Mouse (Mus musculus) testis, postnatal 10 days (tissue): ENCODE measurements at regions not wholly inside any gene's neighbourhood (a gene's known extent, or its start where the extent isn't known, plus 50 kb on each side); places are given as distances from the start of the nearest gene placed in this dataset.
A peak's percentile ranks its signal among the peaks of the same experiment; 100 is the strongest.

Experiments
- DNase-seq: peaks from one replicate; pipeline ENCODE4 v3.0.0; 2021; ENCODE audit warnings: low spot score

GRCm38 (mm10) chr11:44156490-44157345 lies 243.1 kb upstream of the Il12b start:
- no peak for DNase-seq

DNA sequence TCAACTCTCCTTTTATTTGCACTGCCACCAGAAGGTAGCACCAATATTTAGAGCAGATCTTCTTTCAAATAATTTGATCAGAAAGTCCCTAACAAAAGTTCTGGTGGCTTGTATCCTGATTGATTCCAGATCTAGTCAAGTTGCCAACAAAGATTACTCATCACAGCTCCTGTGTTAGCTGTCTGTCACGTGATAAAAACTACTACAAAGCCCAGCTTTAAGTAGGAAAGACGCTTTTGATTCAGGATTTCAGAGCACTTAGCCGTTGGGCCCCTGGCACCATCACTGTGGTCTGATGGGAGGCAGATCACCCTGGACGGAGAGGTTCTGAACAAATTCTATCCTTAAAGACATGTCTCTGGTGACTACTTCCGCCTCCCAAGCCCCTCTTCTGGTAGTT lies 241.6 kb upstream of the Il12b start:
- no peak for DNase-seq

DNA sequence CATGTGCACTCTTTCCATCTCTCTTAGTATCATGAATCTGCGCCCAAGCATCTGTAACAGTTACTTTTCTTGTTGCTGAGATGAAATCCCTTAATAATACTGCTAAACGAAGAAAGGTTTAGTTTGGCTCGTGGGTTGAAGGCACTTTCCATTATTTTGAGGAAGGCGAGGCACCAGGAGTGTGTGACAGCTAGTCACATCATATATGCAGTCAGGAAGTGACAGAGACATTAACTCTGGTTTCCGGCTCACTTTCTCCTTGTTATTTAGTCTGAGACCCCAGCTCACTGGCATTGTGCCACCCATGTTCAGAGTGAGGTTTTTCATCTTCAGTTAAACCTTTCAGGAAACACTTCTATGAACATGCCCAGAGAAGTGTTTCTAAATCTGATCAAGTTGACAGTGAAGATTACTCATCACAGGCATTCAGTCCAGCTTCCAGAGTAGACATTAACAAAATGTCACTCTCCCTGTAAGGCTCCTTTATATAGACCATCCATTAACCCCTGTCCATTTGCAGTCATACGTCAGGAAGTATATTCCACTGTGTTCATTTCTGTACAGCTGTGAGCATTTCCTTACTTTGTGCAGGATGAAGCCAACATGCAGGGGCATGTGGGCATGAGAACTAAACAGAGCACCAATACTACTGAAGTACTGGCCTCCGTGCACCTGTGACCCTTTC lies 238.0 kb upstream of the Il12b start:
- no peak for DNase-seq

- DNase-seq = no peak
Observed at GRCm38 (mm10) chr11:44163049-44163448, 236.8 kb upstream of the Il12b start.

GRCm38 (mm10) chr11:44163748-44164147 lies 236.1 kb upstream of the Il12b start:
- DNase-seq = no peak

GRCm38 (mm10) chr11:44164186-44164585 lies 235.7 kb upstream of the Il12b start:
- no peak for DNase-seq

- DNase-seq = no peak
Observed at GRCm38 (mm10) chr11:44167724-44168500, 232.0 kb upstream of the Il12b start.

DNA sequence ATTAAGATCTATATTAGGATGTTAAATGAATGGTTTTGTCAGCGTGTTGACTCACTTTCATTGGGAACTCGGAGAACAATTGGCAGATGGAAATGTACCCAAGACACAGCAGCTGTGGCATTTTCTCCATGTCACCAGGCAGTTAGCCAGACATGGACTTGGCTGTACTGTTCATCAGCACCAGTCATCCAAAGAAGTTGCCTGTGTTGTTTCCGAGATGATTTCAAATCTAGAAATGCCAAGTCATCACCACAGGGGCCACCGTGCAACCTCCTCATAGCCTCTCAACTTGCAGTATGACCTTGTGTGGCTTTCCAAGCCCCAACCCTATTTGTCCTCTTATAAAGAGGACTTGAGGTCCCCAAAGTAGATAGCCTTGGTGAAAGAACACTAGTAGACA lies 227.4 kb upstream of the Il12b start:
- DNase-seq = no peak

- no peak for DNase-seq
Observed at GRCm38 (mm10) chr11:44173196-44173595, 226.7 kb upstream of the Il12b start.

DNA sequence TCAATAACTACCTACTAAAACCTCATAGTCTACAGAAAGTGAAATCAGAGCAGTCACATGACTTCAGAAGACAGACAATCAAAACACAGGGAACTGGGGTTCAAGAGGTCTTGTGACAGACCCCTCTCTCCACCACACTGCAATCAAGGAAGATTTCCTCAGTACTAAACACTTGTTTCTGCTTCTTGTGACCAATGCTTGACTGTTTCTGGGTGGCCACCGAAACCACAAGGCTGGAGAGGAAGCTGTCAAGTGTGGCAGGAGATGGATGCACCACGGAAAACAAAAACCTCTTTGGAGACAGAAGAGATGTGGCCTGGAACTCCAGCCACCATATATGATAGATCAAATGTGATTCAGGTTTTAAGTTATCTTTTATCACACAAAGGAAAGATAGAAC lies 225.3 kb upstream of the Il12b start:
- DNase-seq = no peak

DNA sequence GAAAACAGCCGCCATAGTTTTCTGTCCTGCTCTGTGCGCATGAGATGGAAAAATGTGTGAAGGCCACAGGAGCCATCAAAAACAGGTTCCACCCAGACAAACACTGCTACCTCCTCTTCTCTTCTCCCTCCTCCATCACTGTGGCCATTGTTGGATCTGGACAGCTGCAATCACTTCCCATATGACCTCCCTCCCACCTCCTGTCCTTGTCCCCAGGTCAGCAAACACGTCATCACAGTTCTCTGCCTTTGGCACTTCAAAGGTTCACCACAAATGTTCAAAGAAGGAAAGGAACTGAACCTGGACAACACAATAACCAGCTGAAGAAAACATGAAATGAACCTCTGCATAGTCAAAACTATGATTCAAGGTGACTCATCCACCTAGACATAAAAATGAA lies 220.2 kb upstream of the Il12b start:
- DNase-seq = no peak

DNA sequence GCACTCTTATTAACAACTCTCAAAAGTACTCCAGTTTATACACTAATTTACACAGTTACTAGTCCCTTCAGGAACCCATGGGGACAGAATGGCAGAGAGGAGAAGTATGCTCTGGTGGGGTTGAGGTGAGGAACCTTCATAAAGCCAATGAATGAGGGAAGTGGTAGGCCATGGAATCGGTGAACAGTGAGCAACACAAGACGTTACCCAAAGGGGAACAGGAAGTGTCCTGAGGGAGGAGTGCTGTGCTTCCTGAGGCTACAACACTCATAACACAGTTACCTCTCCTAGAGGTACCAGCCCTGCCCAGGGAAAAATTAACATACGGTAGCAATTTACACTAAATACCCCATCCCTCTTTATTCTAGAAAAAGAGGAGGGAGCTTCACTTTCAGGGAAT lies 216.0 kb upstream of the Il12b start:
- no peak for DNase-seq

DNA sequence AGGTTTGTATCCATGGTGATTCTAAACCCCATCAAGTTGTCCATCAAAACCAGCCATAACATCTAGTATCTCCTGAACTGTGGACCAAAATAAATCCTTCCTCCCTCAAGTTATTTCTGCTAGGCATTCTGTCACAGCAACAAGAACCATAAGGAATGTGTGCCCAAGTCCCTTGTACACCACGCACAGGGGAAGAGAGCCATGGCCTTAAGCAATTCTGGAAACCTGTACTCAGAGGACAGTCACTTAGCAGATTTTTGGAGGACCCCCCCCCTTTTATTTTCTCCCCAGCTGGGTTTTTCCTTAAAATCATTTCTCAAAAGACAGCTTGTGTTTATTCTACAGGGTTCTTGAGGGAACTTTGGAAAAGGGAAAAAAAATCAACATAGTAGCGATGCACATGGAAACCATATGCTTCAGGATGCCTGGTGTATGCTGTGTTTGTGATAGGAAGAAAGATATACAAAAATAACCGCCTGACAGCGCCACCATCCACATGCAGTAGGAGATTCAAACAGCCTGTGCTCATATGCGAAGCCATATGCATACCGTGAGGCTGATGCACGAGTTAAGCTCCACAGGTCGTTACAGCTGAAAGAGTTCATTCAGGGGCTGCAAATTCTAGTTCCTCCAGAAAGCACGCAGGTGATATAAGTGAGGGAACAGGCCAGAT lies 214.5 kb upstream of the Il12b start:
- no peak for DNase-seq

- no peak for DNase-seq
Observed at GRCm38 (mm10) chr11:44188202-44188601, 211.7 kb upstream of the Il12b start.

GRCm38 (mm10) chr11:44193806-44194205 lies 206.1 kb upstream of the Il12b start:
- no peak for DNase-seq

DNA sequence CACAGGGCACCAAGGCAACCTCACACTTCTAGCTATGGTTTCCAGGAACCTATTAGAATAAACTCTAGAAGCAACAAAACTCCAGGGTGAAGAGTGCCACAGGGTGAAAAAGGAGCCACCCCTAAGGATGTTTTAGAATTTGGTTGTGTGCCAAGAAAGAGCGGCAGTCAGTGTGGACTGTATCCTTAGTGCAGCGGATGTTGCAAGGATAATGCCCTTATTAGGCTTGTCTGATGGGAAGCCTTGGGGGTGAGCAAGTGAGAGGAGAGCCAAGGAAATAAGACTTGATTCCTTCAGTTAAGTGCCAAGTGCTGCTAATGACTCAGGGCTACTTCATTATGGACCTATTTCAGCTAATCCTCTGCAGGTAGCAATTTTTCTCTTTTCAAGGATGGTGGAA lies 197.1 kb upstream of the Il12b start:
- DNase-seq = no peak

DNA sequence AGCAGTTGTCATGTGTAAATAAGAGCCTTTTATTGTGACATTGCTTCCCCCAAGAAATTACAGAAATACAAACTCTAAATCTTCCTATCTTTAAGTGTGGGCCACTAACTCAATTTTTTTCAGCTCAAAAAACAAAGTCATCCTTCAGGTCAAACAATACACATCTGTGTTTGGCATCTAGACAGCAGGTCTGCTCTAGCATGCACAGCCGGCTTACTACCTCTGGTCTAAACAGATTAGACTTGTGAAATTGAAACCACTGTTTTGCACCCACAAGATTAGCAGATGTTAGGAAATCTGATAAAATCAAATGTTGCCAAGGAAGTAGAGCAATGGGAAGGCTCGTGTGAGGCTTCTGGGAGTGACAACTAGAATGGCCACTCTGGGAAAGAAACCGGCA lies 195.5 kb upstream of the Il12b start:
- DNase-seq = no peak

DNA sequence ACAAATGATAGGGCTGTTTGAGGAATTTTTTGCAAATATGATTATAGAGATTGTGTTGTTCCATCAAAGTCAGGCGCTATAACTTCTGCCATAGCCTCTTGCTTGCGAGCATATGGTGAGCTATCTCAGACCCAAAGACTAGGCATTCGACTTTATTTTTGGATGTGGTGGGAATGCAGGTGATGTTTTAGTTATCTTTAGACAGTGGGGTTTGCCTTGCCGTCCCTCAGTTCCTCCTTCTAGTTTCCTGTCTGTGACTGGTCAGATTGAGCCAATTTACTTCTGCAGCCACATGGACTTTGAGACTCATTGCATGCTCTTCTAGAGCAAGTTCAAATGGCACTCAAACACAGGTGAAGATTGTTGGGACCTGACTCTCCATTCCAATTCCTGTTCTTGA lies 193.0 kb upstream of the Il12b start:
- no peak for DNase-seq

DNA sequence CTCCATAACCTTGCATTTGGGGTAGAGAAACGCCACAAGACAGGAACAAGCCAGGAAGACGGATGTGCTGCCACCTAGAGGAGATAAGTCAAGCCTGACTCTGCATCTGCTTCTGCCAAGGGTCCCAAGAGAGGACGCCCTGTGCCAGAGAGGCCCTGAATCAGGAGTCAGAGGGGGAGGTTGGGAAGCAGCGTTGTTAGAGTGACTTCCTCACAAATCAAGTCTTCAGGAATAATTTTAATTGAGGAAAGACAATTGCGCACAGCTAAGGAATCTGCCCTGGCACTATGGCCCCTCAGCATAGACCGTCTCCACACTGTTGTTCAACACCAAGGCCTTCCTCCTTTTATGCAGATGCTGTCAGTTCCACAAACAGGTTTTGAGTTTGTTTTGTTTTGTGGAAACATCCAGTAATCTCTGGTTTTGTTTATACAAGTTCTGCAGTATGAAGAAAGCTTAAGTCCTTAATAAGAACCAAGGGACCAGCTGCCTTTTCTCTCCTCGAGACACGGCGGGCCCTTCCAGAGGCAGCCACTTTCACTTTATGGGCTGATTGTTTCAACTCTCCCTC lies 187.9 kb upstream of the Il12b start:
- DNase-seq = peak; percentile 75

GRCm38 (mm10) chr11:44214095-44214494 lies 185.8 kb upstream of the Il12b start:
- DNase-seq = no peak

DNA sequence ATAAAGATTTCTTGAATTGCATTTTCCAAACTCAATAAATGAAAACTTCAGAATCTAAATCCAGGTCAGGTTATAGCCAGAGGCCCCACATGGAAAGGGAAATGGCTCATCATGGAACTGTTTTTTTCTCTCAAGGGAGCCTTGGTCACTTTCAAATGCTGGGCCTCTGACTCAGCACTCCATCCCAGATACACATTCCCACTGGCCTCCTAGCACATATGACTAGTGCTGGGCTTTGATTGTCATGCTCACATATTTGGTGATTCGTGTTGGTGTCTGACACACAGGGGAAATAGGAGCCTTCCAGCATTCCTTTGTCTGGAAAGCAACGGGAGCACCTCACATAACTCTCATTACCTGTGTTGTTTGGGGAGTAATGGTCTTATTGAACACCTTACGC lies 183.5 kb upstream of the Il12b start:
- no peak for DNase-seq

DNA sequence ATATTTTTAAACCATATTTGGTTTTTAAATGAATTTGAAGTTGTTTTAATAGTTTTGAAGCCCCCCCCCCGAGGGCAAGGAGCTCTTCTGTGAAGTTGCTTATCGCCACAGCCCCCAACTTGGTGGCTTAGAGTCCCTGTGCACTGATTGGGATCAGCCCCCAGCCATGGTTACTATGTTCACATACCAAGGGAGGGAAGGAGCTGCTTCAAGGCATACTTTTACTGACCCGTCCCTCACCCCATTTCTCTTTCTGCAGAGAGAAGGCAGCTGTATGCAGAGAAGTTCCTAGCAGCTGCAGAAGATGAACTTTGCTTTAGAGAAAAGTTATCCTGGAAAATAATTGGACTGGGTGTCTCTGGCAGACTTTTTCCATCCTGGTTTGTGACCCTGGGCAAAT lies 179.9 kb upstream of the Il12b start:
- no peak for DNase-seq
